Mouse (Mus musculus) erythroblast, embryonic 14.5 days (primary cell): ENCODE data around the gene Lap3.

Experiments
- GATA1 ChIP-seq: IDR thresholded peaks from 2 replicates; pipeline ENCODE4 v1.6.1; 2012; ENCODE audit warnings: low read length, inconsistent platforms, mixed read lengths
- TAL1 ChIP-seq: IDR thresholded peaks from 3 replicates; pipeline ENCODE4 v1.6.1; 2012; ENCODE audit warnings: low read length, inconsistent platforms, mixed read lengths

DNA sequence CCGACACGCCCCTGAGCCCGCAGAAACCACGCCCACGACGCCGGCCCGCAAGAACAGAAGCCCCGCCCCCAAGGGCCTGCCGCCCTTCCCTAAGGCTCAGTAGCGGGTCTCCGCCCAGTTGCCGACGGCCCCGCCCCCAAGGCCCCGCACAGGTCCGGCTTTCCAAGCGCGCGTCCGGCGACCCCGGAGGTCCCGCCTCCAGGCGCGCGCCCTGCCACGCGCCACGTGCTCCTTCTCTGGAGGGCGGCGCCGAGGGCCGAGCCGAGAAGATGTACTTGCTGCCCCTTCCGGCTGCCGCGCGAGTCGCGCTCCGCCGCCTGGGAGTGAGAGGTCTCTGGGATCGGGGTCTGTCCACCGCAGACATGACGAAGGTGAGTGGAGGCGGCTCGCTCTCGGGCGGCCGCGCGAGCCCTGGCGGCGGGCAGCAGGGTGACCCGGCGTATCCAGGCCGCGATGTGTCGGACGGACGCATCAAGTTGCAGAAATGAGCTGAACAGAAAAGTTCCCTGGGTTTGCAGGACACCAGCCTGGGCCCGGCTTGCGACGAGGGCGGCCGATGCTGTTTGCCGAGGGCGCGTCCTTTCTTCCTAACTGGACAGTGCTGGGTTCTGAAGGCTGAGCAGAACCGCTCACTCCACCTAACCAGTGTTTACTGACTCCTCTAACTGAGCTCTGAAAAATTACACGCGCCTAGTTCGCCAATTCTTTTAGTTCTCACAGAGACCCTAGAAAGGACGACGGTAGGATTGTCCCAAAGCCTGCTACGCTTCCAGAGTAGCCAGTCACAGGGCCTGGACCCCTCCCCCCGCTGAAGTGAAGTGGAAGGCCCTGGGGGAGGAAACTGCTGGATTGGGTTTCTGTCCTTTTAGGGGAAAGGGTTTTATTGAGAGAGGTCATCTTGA lies at the start of gene Lap3:
- TF ChIP-seq TAL1 (no peak), GATA1 (no peak)
